Mouse (Mus musculus): ENCODE results near the gene Nhsl1. TPM values are rescaled to one million over a fixed set of nuclear protein-coding genes. Genes with fewer than 3 reads are reported as not detected.

The Nhsl1 gene
- polyA plus RNA-seq, 1 experiment from 2014 or later = 23.4 TPM

DNA sequence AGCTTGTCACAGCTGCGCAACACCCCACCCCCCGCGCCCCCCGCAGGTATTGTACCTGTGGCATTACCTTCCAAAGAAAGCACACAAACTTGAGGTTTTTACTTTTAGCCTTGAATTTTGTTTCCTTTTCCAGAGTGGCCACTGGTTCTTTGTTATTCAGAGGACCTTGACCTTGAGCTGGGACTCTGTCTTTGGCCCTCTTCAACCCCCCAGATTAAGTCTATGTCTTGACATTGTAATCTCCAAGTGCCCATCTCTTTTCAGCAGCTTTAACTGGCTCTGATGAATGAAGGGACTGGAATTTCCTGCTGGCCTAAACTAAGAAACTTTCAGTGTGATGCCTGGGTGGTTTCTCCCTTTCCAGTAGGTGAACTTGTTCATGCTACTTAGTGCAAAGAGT, 906 bp downstream of the Nhsl1 start:
- WGBS = 17% methylated on average over 4 of the region's 4 CpGs

DNA sequence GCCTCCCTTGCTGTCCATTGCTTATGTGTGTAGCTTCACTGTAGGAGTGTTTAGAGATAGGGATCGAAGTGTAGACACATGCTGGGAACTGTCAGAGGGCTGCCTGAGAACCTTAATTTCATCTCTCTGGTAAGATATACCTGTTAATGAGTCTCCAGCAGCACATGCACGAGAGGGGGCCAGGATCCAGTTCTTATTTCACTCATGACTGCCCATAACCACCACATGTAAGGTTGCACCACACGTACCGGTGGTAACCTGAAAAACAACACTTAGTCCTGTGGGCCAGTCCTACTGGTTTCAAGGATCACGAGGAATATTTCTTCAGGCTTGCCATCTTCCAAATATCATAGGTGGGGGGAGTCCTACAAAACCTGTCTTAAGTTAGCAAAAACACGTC, 3.1 kb downstream of the Nhsl1 start:
- ATAC-seq (ENCODE audit: low FRiP score) (no peak), DNase-seq (ENCODE audit: low spot score) (no peak)
- Histone ChIP-seq H3K9ac (ENCODE audit: low read depth, low read length) (no peak overlapping the region), H3K4me1 (replicated peaks; ENCODE audit: control insufficient read depth, insufficient read depth, low read length) (peaks cover 2% of the 10 kb centered on the region), H3K27me3 (ENCODE audit: control insufficient read depth, insufficient read depth, low read length) (no peaks in the 10 kb centered on the region; the same call in 1 of the 2 replicates), H3K4me3 (ENCODE audit: low read depth, low read length) (no peak overlapping the region), H3K36me3 (ENCODE audit: control insufficient read depth, insufficient read depth, low read length) (no peaks in the 10 kb centered on the region), H3K9me3 (ENCODE audit: control insufficient read depth, low read length) (no peaks in the 10 kb centered on the region), H3K4me2 (replicated peaks; ENCODE audit: low read depth, low read length) (no peak overlapping the region), H3K27ac (ENCODE audit: low read depth, low read length) (no peak overlapping the region)
- WGBS = 89% methylated on average over 6 of the region's 6 CpGs

More for the DNA sequence above, 906 bp downstream of the Nhsl1 start:
- no peak for ATAC-seq (ENCODE audit: low FRiP score)
- no peaks in the 10 kb centered on the region for H3K9me3 ChIP-seq (ENCODE audit: control insufficient read depth, low read length)
- H3K9ac ChIP-seq (ENCODE audit: low read depth, low read length) = peak overlapping the region; percentile 94
- no peaks in the 10 kb centered on the region for H3K36me3 ChIP-seq (ENCODE audit: control insufficient read depth, insufficient read depth, low read length)
- DNase-seq (ENCODE audit: low spot score) = no peak
- peak overlapping the region; percentile 94 for H3K4me2 ChIP-seq (replicated peaks; ENCODE audit: low read depth, low read length)
- no peak overlapping the region for H3K27ac ChIP-seq (ENCODE audit: low read depth, low read length)
- H3K4me3 ChIP-seq (ENCODE audit: low read depth, low read length) = peak overlapping the region; percentile 82
- no peaks in the 10 kb centered on the region; the same call in 1 of the 2 replicates for H3K27me3 ChIP-seq (ENCODE audit: control insufficient read depth, insufficient read depth, low read length)
- H3K4me1 ChIP-seq (replicated peaks; ENCODE audit: control insufficient read depth, insufficient read depth, low read length) = peaks cover 2% of the 10 kb centered on the region

DNA sequence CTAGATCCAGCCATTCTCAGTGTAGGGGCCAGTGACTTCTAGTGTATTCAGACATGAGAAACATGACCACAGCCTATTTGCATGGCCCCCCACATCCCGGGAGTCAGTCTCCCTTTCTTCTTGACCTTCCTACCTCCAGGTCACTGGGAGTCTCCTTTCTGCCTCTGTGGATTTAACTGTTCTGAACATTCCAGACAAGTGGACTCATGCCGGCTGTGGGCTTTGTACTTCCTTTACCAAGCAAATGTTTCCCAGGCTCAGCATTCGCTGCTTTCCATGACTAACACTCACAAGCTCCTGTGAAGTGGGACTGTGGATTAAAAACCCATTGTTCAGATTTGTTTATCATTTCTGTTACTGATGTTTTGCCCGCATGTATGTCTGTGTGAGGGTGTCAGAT, 4.9 kb downstream of the Nhsl1 start:
- WGBS = 30% methylated on average over 4 of the region's 4 CpGs
- no peaks in the 10 kb centered on the region; the same call in 1 of the 2 replicates for H3K4me1 ChIP-seq (replicated peaks; ENCODE audit: control insufficient read depth, insufficient read depth, low read length)
- DNase-seq (ENCODE audit: low spot score) (no peak), ATAC-seq (ENCODE audit: low FRiP score) (no peak)
- no peaks in the 10 kb centered on the region for H3K27me3 ChIP-seq (ENCODE audit: control insufficient read depth, insufficient read depth, low read length)
- H3K4me2 ChIP-seq (replicated peaks; ENCODE audit: low read depth, low read length) = no peak overlapping the region
- H3K27ac ChIP-seq (ENCODE audit: low read depth, low read length) = no peak overlapping the region
- no peak overlapping the region for H3K4me3 ChIP-seq (ENCODE audit: low read depth, low read length)
- H3K9ac ChIP-seq (ENCODE audit: low read depth, low read length) = no peak overlapping the region
- H3K9me3 ChIP-seq (ENCODE audit: control insufficient read depth, low read length) = no peaks in the 10 kb centered on the region
- no peaks in the 10 kb centered on the region for H3K36me3 ChIP-seq (ENCODE audit: control insufficient read depth, insufficient read depth, low read length)

DNA sequence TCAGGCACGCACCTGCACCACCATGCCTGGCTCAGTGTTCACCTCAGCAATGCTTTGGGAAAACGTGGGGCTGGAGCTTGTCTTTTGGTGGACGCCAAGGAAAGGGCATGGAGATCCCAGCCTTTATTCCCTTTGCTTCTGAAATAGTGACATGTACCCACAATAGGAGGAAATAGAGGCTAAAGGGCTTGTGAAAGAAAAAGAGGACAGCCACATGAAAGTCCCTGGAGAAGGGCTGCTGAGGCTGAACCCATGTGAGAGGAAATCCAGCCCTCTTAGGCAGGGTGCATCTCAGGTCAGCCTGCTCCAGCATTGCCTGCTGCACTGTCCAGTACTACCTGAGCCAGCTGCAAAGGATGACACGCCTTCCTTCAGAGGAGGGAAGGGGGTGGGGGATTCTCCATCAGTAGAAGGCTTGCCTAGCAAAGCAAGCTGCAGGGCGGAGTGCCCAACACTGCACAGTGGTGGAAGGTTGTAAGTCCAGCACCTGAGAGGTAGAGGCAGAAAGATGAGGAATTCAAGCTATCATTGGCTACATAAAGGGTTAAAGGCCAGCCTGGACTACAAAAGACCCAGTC, 9.6 kb downstream of the Nhsl1 start:
- Histone ChIP-seq H3K27ac (ENCODE audit: low read depth, low read length) (no peak overlapping the region), H3K36me3 (ENCODE audit: control insufficient read depth, insufficient read depth, low read length) (no peaks in the 10 kb centered on the region), H3K9me3 (ENCODE audit: control insufficient read depth, low read length) (no peaks in the 10 kb centered on the region), H3K4me2 (replicated peaks; ENCODE audit: low read depth, low read length) (no peak overlapping the region), H3K9ac (ENCODE audit: low read depth, low read length) (no peak overlapping the region), H3K27me3 (ENCODE audit: control insufficient read depth, insufficient read depth, low read length) (no peaks in the 10 kb centered on the region), H3K4me1 (replicated peaks; ENCODE audit: control insufficient read depth, insufficient read depth, low read length) (peaks cover 6% of the 10 kb centered on the region; the same call in 1 of the 2 replicates), H3K4me3 (ENCODE audit: low read depth, low read length) (no peak overlapping the region)
- DNase-seq (ENCODE audit: low spot score) (no peak), ATAC-seq (ENCODE audit: low FRiP score) (no peak)
- WGBS = 67% methylated on average over 5 of the region's 5 CpGs

DNA sequence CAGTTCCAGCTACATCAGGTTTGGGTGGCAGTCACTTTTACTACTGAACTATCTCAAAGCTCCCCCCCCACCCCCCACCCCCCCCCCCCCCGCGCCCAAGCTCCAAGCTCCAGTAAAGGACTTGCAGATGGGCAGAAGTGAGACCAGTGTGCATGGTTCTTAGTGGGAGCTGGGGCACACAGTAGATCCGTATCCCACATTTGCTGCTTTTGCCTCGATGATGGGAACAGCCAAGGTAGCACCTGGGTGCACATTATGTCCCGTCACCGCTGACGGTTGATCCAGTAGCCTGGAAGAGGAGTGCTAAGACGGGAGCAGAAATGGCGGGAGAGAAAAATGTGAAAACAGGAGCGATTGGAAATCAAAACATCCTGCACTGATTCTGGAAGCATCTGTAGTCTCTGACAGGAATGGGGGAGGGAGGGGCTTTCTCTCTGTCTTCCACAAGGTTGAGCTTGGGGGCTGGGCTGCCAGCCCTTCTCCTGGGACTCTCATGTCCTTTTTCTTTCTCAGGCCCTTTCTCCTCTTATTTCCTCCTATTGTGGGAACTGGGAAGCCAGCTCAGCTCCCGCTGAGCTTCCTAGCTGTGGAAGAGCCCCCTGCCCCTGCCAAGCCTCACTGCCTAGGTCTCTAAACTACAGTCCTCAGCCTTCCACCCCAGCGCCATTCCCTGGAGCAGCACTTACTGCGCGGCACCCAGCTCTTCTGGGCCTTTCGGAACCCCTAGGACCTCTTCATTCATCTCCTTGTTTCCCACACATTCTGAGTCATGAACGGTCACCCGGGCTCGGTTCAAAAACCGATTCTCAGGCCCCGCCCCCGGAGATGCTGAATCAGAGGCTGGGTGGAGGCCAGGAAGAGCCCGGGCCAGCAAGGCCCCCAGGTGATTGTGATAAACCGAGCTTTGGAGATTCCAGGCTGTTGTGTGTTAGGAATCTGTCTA, 10.6 kb downstream of the Nhsl1 start:
- ATAC-seq (ENCODE audit: low FRiP score) (peak; percentile 78), DNase-seq (ENCODE audit: low spot score) (peak; percentile 65)
- H3K27ac ChIP-seq (ENCODE audit: low read depth, low read length) = 0 out of 2 replicates have a peak overlapping the region, but pooled peaks have one; percentile 56
- no peaks in the 10 kb centered on the region for H3K9me3 ChIP-seq (ENCODE audit: control insufficient read depth, low read length)
- no peaks in the 10 kb centered on the region for H3K36me3 ChIP-seq (ENCODE audit: control insufficient read depth, insufficient read depth, low read length)
- H3K4me3 ChIP-seq (ENCODE audit: low read depth, low read length) = peak overlapping the region; percentile 16
- WGBS = 2% methylated on average over 21 of the region's 23 CpGs
- H3K4me1 ChIP-seq (replicated peaks; ENCODE audit: control insufficient read depth, insufficient read depth, low read length) = peaks cover 6% of the 10 kb centered on the region; the same call in 1 of the 2 replicates
- H3K4me2 ChIP-seq (replicated peaks; ENCODE audit: low read depth, low read length) = peak overlapping the region; percentile 39
- no peaks in the 10 kb centered on the region for H3K27me3 ChIP-seq (ENCODE audit: control insufficient read depth, insufficient read depth, low read length)
- peak overlapping the region; percentile 44 for H3K9ac ChIP-seq (ENCODE audit: low read depth, low read length)

DNA sequence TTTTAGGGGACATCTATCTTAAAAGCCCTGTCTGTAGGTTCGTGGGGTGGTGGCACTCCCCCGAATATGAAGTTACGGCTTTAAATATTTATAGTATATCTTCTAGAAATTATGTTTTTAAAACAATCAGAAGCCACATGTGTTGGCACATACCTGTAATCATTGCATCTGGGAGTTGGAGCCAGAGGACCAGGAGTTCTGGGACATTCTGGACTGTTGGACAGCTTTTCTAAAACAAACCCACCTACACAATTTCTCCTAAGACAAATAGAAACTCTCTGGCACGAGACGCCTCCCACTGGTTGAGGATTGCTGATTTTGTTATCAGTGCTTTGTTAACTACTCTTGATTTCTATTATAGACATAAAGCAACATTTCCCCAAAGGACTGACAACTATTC, 11.7 kb downstream of the Nhsl1 start:
- H3K27ac ChIP-seq (ENCODE audit: low read depth, low read length) = no peak overlapping the region
- ATAC-seq (ENCODE audit: low FRiP score) (no peak), DNase-seq (ENCODE audit: low spot score) (no peak)
- peaks cover 6% of the 10 kb centered on the region; the same call in 1 of the 2 replicates for H3K4me1 ChIP-seq (replicated peaks; ENCODE audit: control insufficient read depth, insufficient read depth, low read length)
- H3K9ac ChIP-seq (ENCODE audit: low read depth, low read length) = no peak overlapping the region
- no peak overlapping the region for H3K4me3 ChIP-seq (ENCODE audit: low read depth, low read length)
- 85% methylated on average over 5 of the region's 5 CpGs for WGBS
- no peaks in the 10 kb centered on the region for H3K9me3 ChIP-seq (ENCODE audit: control insufficient read depth, low read length)
- no peak overlapping the region for H3K4me2 ChIP-seq (replicated peaks; ENCODE audit: low read depth, low read length)
- H3K36me3 ChIP-seq (ENCODE audit: control insufficient read depth, insufficient read depth, low read length) = no peaks in the 10 kb centered on the region
- H3K27me3 ChIP-seq (ENCODE audit: control insufficient read depth, insufficient read depth, low read length) = no peaks in the 10 kb centered on the region

DNA sequence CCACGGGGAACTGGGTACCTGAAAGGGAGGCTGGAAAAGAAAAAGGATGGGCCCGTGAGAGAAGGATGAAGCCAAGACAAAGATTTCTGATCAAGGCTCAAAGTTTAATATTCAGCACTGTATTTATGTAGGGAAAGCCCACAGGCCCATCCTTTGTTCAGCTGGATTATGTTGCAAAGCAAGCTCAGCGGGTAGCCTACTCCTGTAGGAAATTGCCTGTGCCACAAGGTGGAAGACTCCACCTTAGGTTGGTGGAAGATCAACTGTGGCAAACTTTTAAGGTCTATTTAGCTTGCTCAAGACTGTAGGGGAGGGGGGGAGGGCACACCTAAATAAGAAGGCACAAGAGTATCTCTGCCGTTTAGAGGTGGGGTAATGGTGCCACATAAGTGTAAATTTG, 14.8 kb downstream of the Nhsl1 start:
- no peaks in the 10 kb centered on the region for H3K36me3 ChIP-seq (ENCODE audit: control insufficient read depth, insufficient read depth, low read length)
- no peak for ATAC-seq (ENCODE audit: low FRiP score)
- H3K4me1 ChIP-seq (replicated peaks; ENCODE audit: control insufficient read depth, insufficient read depth, low read length) = peaks cover 6% of the 10 kb centered on the region; the same call in 1 of the 2 replicates
- no peak overlapping the region for H3K4me3 ChIP-seq (ENCODE audit: low read depth, low read length)
- no peaks in the 10 kb centered on the region for H3K9me3 ChIP-seq (ENCODE audit: control insufficient read depth, low read length)
- H3K9ac ChIP-seq (ENCODE audit: low read depth, low read length) = no peak overlapping the region
- DNase-seq (ENCODE audit: low spot score) = no peak
- 47% methylated on average over 4 of the region's 4 CpGs for WGBS
- H3K27me3 ChIP-seq (ENCODE audit: control insufficient read depth, insufficient read depth, low read length) = no peaks in the 10 kb centered on the region
- no peak overlapping the region for H3K4me2 ChIP-seq (replicated peaks; ENCODE audit: low read depth, low read length)
- H3K27ac ChIP-seq (ENCODE audit: low read depth, low read length) = no peak overlapping the region

DNA sequence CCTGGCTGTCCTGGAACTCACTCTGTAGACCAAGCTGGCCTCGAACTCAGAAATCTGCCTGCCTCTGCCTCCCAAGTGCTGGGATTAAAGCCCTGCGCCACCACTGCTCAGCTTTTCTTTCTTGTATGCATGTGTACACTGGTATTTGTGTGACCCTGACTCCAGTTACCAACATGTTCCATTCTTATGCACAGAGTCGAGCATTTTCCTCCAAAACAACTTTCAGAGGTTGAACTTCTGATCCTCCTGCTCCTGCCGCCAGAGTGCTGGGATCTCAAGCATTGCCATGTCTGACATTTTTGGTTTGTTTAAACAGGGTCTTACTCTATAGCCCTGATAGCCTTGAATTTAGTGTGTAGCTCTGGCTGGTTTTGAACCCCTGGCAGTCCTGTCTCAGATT, 15.4 kb downstream of the Nhsl1 start:
- Histone ChIP-seq H3K27ac (ENCODE audit: low read depth, low read length) (no peak overlapping the region), H3K36me3 (ENCODE audit: control insufficient read depth, insufficient read depth, low read length) (no peaks in the 10 kb centered on the region), H3K27me3 (ENCODE audit: control insufficient read depth, insufficient read depth, low read length) (no peaks in the 10 kb centered on the region), H3K4me2 (replicated peaks; ENCODE audit: low read depth, low read length) (no peak overlapping the region), H3K9ac (ENCODE audit: low read depth, low read length) (no peak overlapping the region), H3K4me1 (replicated peaks; ENCODE audit: control insufficient read depth, insufficient read depth, low read length) (peaks cover 6% of the 10 kb centered on the region; the same call in 1 of the 2 replicates), H3K4me3 (ENCODE audit: low read depth, low read length) (no peak overlapping the region), H3K9me3 (ENCODE audit: control insufficient read depth, low read length) (no peaks in the 10 kb centered on the region)
- 97% methylated on average over 4 of the region's 4 CpGs for WGBS
- DNase-seq (ENCODE audit: low spot score) = no peak
- no peak for ATAC-seq (ENCODE audit: low FRiP score)

Data from hindbrain, embryonic 11.5 days (tissue).